Mouse (Mus musculus): ENCODE data around the gene Chsy1.
A peak's percentile ranks its signal among the peaks of the same experiment; 100 is the strongest.
"Not testable (repeated sequence)": the region's sequence is repeated elsewhere in the genome, so short reads cannot be mapped to it uniquely, and the experiment has no call there.

Gene Chsy1

DNA sequence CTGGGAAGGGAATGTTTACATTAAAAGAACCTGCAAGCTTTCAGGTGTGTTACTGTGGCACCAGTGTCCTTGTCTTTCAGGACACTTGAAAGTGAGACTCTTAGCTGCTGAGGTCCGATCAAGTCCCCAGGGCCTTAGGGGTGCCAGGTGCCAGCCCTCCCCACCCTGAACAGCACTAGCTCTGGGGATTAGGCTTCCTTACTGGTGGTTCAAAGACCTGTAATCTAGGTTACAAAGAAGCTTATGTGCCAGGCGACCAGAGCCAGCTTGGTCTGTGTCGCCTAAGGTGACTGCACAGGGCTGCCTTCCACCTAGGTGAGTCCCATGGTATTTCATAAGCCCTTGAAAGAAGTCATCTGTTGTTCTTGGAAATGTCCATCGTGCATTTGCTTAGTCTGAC, 66.9 kb downstream of the Chsy1 start:
- DNase-seq (ENCODE audit: low read depth, low spot score), result no peak

DNA sequence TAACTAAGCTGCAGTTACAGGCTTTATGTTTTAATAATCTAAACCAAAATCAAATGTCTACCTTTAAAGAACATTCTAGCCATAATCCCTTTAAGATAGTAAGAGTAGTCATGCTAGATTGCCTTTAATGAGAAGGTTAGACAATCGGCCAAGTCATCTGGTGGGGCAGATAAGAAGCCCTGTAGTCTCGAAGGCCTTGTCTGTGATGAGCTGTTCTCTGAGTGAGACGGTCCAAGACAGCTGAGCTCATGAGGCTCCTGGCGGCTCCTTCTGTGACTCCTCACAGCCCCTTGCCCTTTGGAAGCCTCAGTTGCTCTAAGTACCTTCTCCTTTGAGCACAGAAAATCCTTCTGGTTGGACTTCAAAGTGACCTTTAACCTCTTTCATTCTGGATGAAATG, 67.6 kb downstream of the Chsy1 start:
- no peak for DNase-seq (ENCODE audit: low read depth, low spot score)

DNA sequence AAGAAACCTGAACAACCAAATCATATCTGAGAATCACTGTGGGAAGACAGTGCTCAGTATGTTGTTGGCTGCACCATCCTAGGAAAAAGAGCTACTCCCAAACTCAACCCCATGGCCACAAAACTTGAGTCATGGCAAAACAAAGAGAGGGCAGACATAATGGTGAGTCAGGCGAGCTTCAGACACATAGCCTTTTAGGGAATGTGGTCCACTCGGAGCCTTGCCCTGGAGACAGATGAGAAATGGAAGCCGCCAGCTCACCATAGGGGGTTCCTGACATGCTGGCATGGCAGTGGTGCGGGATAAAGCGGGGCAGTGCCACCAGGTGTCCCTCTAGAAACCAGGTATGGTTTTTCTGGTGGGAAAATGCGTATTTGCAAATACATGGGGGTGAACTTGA, 68.8 kb downstream of the Chsy1 start:
- DNase-seq (ENCODE audit: low read depth, low spot score), result no peak

DNA sequence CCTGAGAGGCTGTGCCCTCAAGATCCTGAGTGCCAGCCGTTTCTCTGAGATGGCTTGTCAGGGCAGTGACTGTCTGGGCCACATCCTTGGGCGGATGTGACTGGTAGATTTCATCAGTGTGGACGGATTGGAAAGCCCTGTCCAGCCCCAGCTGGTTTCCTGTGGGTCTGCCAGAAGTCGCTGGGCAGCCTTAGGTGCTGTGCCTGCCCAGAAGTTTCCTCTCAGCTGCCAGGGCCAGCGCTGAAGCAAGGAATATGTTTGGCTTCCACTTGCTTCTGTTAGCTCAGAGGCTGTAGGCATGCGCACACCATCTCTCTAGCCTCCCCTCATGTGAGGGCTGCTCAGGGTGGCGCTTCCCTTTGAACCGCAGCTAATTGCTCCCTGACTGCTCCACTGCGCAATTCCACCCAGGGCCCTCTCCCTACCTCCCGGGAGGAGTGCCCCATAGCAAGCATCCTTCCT, 69.8 kb downstream of the Chsy1 start:
- DNase-seq (ENCODE audit: low read depth, low spot score), result no peak

DNA sequence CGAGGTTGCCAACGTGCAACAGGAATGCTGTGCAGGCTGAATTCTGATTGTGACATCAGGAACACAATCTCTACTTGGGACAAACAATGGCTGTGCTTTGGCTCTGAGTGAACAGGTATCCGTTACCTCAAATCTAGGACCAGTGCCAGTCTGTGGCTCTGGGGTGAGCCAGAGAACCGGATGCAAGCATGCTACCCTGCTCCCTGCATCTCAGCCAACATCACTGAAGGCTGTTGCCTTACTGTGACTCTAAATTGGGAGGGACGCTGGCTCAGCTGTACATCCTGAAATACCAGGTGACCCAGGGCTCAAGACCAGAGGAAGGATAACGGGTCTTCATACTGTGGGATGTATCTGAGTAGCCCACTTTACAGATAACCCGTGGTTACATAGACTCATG, 70.4 kb downstream of the Chsy1 start:
- no peak for DNase-seq (ENCODE audit: low read depth, low spot score)

DNA sequence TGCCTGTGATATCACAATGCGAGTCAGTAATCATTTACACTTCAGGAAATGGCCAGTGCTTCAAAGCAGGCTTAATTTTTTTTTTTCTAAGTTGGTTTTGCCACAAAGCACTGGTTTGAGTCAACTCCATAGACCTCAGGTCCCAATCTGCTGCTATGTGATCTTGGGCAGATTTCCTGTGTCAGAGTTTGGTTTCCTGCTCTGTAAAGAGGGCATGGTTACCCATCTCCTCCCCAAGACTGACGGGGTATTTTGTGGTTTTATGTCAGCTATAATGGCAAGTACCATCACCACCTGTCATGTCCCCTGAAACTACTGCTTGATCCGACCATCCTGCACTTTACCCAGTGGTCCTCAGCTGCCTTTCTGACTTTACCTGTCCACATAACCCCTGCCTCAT, 70.9 kb downstream of the Chsy1 start:
- DNase-seq (ENCODE audit: low read depth, low spot score), result no peak

DNA sequence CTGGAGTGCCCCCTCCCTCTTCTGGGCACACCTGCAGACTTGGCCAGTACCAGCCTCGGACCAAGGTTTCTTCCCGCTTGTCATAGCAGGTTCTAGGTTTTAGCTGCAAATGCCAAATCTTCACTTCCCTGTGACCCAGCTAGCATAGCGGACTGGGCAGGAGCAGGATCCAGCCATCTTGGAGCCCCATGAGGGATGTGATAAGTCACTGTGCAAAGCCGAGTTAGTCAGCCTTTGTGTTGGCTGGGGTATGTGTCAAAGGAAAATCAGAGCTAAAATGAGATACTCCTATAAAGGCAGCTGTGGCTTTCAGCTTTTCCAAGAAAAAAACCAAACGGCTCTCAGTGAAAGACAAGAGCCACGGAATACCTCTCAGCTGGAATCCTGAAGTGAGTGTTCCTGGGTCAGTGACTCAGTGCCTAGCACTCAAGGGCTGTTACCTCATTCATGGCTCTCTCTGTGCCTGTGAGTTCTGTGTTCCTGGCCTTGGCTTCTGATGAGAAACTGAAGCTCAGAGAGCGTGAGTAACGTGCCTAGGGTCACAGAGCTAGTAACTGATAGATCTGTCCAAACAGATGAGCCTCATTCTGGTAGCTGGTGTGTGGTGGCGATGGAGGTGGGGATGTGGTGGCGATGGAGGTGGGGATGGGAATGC, 71.5 kb downstream of the Chsy1 start:
- DNase-seq (ENCODE audit: low read depth, low spot score), result no peak

DNA sequence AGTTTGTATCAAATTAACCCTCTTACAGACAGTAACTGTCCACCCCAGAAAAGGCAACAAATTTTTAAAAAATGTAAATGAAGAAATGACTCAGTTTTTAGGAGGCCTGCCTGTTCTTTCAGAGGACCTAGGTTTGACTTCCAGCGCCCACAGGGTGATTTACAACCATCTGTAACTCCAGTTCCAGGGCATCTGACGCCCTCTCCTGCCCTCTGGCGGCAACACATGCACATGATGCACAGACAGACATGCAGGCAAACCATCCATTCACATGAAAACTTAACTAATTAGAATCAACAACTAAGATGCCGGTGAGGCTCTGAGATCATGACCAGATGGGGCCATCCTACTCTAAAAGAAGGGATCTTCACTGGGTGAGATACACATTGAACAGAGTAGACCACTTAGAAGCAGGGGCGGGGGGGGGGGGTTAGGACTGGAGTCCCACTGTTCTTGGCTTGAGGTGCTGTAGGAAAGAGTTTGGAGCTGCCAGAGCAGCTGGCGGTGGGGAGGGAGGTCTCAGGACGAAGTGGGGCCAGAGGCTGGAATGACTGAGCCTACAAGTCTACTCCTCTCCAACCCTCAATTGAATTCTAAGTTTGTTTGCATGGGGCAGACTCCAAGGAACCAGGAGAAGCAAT, 72.9 kb downstream of the Chsy1 start:
- no peak for DNase-seq (ENCODE audit: low read depth, low spot score)

DNA sequence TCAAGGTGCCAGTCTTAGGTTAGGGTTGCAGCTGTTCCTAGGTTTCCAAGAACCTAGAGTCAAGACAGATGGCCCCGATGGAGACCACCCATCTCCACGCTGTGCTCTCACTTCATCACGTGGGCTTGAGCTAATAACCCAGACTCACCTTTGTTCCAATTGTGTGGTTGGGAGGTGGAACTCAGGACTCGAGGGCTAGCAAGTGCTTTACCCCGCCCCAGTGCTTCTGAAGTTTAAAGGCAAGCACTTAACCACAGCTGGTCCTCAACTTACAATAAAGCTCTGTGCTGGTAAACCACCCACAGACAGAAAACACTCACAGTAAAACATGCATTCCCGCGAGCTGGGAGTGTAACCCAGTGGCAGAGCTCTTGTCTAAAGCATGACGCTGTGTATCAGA, 74.1 kb downstream of the Chsy1 start:
- DNase-seq (ENCODE audit: low read depth, low spot score), result no peak

DNA sequence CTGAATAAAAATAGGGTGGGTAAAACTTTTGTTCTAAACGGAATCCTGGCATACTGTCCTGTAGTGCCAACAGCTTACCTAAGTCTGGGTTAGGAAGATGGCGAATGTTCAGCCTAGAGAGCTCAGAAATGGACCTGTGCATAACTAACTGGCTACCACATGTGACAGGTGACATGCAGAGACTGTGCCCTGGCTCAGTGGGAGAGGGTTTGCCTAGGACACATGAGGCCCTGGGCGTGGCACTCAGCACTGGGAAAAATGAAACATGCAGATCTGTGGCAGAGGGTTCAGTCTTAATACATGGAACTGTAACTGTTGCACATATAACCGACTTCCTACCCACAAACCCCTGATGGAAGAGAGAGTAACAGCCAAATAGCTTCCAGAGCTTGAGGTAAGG, 74.7 kb downstream of the Chsy1 start:
- DNase-seq (ENCODE audit: low read depth, low spot score), result no peak

DNA sequence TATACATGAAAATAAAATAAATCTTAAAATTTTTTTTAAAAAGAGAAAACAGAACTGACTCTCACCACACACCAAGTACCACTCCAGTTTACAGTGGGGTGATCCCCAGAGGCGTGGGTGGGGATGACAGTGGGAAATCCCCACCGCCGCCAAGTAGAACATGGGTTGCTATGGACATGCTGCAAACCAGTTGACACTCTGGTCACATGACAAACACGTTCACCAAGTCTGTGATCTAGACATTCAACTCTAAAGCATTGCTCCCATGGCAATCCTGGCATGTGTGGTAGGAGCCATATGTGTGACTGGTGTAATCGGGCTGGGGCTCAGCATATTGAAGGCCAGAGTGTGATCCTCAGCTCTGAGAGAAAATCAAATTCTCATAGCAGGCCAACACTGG, 76.1 kb downstream of the Chsy1 start:
- no peak for DNase-seq (ENCODE audit: low read depth, low spot score)

DNA sequence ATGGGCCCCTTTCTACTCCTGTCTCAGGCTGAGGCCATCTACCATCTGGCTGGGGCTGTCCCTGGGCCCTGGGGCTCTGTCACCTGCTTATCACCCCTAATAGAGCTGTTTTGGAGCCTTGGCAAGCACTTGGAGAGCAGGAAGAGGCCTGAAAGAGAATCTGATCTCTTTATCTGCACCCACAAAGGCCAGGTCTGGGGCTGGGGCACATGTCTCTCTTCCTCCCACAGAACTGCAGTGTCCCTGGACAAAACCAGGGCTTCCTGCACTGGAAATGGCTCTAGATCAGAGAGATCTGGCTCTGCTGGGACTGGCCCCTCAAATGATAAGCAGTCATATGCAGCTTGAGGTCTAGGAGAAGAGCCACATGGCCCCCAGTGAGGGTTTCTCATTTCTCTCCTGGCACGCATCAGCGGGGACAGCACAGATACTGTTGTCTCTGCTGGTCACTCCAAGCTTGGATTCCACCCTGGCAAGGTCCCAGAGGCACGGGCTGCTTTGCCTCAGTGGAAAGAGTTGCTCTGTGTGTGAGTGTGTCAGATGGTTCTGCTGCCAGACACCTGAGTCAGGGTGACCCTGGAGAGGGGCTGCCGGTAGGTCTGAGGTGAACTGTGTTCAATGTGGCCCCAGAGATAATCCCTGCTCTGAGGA, 78.4 kb downstream of the Chsy1 start:
- DNase-seq (ENCODE audit: low read depth, low spot score), result no peak

DNA sequence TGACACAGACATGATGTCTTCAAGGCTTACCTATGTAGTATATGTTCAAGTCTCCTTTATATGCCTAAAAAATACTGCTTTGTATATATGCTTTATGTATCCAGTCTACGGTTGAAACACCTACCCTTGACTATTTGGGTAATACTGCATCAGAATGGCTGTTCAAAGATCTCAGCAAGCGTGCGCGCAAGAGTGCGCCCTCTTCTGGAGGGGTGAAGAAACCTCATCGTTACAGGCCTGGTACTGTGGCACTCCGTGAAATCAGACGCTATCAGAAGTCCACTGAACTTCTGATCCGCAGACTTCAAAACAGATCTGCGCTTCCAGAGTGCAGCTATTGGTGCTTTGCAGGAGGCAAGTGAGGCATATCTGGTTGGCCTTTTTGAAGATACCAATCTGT, 81.1 kb downstream of the Chsy1 start:
- DNase-seq (ENCODE audit: low read depth, low spot score), result not testable (repeated sequence)

DNA sequence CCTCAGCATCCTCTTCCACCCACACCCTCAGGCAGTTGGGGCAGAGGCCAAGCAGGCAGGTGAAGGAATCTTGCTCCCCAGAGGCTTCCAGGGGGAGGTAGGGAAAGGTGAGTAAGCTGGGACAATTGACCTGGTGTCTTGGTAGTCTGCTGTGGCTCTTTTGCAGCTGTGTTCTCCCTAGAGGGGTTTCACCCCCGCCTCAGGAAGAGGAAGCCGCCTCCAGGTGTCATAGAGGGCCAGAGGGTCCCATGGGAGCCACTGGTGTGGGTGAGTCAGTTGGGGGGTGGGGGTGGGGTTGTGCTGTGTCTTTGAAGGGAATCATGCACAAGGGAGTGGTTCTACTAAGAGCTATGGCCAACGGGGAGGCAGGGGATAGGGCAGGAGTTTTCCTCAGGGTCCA, 85.2 kb downstream of the Chsy1 start:
- DNase-seq (ENCODE audit: low read depth, low spot score), result no peak

DNA sequence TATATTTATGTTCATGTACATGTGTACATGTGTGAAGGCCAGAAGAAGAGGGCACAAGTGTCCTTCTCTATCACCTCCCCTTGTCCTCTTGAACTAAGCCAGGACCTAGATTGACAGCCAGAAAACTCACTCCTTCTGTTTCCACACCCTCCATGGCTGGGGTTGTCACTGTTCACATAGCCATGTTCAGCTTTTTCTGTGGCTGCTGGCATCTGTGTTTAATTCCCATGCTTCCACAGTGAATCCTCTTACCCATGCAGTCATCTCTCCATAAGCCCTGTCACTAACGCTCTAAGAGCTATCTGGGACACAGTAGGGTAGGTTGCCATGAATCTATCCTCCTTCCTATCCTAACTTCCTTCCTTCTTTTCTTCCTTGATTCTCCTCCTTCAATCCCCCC, 86.6 kb downstream of the Chsy1 start:
- no peak for DNase-seq (ENCODE audit: low read depth, low spot score)

DNA sequence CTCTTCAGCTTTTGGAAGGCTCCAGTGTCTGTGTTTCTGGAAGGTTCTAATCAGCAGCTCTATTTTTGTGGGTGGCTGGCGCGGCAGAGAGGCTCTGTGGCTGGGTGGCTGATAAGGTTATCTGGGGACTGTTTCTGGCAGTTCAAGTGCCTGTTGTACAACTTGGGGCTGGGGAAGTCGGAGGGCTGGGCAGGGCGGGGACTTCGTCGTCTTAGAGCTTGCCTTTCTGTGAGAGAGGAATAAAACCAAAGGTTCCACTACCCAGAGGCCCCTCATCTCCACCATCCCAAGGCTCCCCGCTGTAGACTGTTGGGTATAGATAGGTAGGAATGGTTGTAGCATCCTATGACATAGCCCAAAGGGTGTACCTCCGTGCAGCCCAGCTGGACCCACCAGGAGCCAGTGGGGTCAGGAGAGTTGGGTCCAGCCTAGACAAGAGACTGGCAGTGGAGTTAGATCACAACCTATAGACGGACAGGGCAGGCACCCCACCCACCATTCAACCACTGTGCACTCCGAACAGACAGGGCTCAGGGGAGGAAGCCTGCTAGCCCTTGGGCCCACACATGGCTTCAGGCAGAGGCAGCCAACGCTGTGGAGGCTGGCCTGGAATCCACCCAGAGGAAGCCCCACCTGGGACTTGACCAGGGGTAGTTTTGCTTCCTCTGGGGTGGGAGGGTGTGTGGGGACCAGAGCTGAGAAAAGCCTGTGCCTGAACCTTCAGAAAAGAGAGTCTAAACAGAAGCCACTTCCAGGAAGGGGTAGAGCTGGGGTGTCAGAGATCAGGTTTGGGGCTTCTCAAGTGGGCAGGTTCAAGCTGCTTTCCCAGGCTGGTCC, 87.5 kb downstream of the Chsy1 start:
- no peak for DNase-seq (ENCODE audit: low read depth, low spot score)

DNA sequence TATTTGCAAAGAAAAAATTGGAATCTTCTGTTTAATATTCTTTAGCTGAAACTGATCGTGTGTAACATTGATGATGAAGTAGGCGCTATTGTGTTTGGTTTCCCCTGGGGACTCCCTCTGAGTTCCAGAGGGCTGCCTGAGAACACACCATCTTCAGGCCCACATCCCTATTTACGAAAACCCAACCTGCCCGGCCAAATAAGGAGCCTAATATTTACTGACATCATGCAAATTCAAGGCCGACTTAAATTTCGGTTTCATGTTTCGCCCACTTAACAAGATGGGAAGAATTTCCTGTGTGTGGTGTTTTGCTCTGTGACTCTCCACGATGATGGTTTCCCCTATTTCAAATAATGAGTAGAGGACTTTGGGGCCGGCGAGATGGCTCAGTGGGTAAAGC, 89.1 kb downstream of the Chsy1 start:
- DNase-seq (ENCODE audit: low read depth, low spot score), result no peak

DNA sequence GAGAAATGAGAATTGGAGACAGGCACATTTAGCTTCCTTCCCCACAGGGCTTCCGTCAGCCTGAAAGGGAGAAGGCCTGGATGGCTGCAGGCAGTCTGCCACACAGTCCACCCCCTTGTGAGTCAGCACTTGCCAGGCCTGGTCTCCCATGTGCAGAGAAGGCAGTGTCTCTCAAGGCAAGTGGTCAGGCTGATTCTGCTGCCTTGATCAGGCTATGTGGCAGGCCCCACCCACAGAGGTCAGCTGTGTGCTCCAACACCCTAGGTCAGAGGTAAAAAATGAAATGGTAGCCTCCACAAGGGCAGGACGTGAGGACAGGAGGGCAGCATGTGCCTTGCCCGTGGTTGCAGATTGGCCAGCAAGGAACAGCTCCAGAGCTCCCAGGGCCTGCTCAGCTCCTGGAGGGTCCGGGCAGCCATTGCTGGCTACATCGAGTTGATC, 90.1 kb downstream of the Chsy1 start:
- no peak for DNase-seq (ENCODE audit: low read depth, low spot score)

DNA sequence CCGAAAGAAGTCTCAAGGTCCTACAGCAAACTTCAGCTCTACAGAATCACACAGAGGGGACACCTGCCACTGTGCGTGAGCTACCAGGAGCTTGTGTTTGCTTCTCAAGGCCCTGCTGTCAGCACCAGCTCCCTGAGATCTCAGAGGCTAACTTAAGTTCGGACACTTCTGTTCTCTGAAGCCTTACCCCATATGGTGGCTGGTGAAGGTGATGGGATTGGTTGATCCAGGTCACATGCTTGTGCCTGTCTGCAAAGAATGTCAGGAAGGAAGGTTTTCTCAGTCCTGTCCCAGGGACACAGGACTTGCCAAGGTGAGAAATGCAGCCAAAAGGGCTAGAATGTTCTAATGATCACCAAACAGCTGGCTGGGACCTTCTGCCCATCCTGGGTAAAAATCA, 91.1 kb downstream of the Chsy1 start:
- no peak for DNase-seq (ENCODE audit: low read depth, low spot score)

DNA sequence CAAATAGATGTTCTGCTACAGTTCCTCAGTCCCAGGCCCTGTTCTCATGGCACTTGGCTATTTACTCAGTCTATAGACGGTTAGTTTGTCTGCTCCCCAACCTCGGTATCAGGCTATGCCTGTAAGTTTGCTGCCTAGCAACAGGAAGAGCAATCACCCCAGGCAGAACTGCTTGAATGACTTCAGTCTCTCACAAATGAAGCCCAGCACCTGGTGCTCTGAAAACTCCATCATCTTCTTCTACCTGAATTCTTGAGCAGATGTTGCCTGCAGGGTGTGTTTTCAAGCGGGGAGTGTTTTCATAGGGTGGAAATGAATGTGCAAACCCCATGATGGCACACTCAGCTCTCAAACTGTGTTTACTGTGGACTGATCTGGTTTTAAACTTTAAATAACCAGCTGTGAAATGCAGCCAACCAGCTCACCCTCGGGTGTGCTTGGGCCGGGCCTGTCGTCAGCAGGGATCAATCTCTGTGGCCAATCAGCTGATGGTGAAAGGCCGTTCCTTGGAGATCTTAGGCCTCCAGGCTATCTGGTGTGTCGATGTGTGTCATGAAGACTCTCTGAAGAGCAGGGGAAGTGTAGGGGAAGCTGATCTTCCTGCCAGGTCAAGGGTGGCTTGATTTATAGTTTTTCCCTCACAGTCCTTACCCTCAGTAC, 91.6 kb downstream of the Chsy1 start:
- DNase-seq (ENCODE audit: low read depth, low spot score), result peak; percentile 22

DNA sequence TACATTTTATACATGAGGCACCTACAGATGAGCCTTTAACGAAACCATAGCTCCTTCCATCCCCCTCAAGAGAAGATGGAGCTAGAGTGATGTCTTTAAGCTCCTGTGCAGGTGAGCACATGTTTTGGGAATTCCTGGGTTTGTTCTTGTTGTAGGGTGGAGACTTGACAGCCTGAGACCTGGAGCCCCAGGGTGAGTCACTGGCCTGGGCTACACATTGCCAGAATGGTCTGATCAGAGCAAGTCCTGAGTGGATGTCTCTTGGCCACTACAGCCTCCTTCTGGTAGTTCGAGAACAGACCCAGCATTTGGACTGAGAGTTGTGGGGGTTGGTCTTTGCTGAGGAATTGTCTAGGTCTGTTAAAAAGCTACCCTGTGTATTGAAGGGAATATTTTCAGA, 92.3 kb downstream of the Chsy1 start:
- no peak for DNase-seq (ENCODE audit: low read depth, low spot score)

DNA sequence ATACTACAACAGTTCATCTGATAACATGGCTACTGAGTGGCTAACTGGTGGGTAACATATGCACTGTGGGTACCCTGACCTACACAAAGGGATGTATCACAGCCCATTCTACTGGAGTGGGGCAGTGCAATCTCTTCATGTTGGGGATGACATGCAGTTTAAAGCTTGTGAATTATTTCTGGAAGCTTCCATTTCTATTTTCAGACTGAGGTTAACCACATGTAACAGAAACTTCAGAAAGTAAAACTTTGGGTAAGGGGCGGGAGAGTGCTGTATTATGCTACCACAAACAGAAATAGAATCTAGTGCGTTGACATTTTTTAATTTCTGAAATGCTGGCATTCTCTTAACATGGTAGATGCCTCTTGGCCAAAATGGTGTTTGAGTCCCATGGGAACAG, 100.6 kb downstream of the Chsy1 start:
- DNase-seq (ENCODE audit: low read depth, low spot score), result no peak
